Mouse (Mus musculus): ENCODE data around the gene Hilpda. TPM values are rescaled to one million over a fixed set of nuclear protein-coding genes. Genes with fewer than 3 reads are reported as not detected.

Gene Hilpda
- polyA plus RNA-seq, 1 experiment: 11.4 TPM

- 87% methylated on average over 7 of the region's 7 CpGs for WGBS
- DNase-seq (ENCODE audit: low read depth, low spot score): no peak
These were observed 49.9 kb downstream of the Hilpda start for GRCm38 (mm10) chr6:29322147-29322546.

GRCm38 (mm10) chr6:29322735-29323134, 50.4 kb downstream of the Hilpda start:
- no peak for DNase-seq (ENCODE audit: low read depth, low spot score)
- WGBS: 58% methylated on average over 4 of the region's 4 CpGs

Other genes starting within 250 kb of the Hilpda start
- gene Lep, start 212.3 kb upstream of the Hilpda start, polyA plus RNA-seq (2012; rRNA removed): 2.8 and 3.5 TPM in 2 replicates
- 3.9 and 5.7 TPM in 2 replicates for gene Rbm28, start 107.5 kb upstream of the Hilpda start, polyA plus RNA-seq (2012; rRNA removed)
- gene Prrt4, start 92.9 kb upstream of the Hilpda start, polyA plus RNA-seq (2012; rRNA removed): 0.14 and 0.15 TPM in 2 replicates
- 17.5 and 22.2 TPM in 2 replicates for gene Impdh1, start 56.1 kb upstream of the Hilpda start, polyA plus RNA-seq (2012; rRNA removed)
- 0.38 and 0.81 TPM in 2 replicates for gene Fam71f2, start 7.1 kb downstream of the Hilpda start, polyA plus RNA-seq (2012; rRNA removed)
- gene Fam71f1, start 46.7 kb downstream of the Hilpda start, polyA plus RNA-seq (2012; rRNA removed): not detected in 2 replicates
- 52.4 and 59.8 TPM in 2 replicates for gene Calu, start 75.6 kb downstream of the Hilpda start, polyA plus RNA-seq (2012; rRNA removed)
- 0.15 and 0.22 TPM in 2 replicates for gene Opn1sw, start 116.0 kb downstream of the Hilpda start, polyA plus RNA-seq (2012; rRNA removed)
- gene Ccdc136, start 123.8 kb downstream of the Hilpda start, polyA plus RNA-seq (2012; rRNA removed): 1.7 and 2.0 TPM in 2 replicates
- 7.9 and 11.4 TPM in 2 replicates for gene Flnc, start 160.8 kb downstream of the Hilpda start, polyA plus RNA-seq (2012; rRNA removed)
- 288 and 318 TPM in 2 replicates for gene Atp6v1f, start 195.2 kb downstream of the Hilpda start, polyA plus RNA-seq (2012; rRNA removed)
- not detected in 2 replicates for gene Atp6v1fnb, start 198.9 kb downstream of the Hilpda start, polyA plus RNA-seq (2012; rRNA removed)
- gene Kcp, start 235.5 kb downstream of the Hilpda start, polyA plus RNA-seq (2012; rRNA removed): 3.2 and 3.8 TPM in 2 replicates

All from large intestine, adult 2 months (tissue).